Mouse (Mus musculus) lung, adult 2 months (tissue): Measurements from ENCODE around the gene Mlc1.

Experiments used
- CTCF ChIP-seq: fragments of 200-500 bp; IDR thresholded peaks from 2 replicates; pipeline ENCODE4 v1.5.1; 2011; ENCODE audit warnings: mild to moderate bottlenecking, low read length, control low read depth; ENCODE audit not compliant: insufficient read depth
- POLR2A ChIP-seq: fragments of 200-500 bp; IDR thresholded peaks from 2 replicates; pipeline ENCODE4 v1.6.1; 2011; ENCODE audit warnings: low read depth, mild to moderate bottlenecking, control low read depth, low read length, borderline replicate concordance; ENCODE audit errors: extremely low read depth

- TF ChIP-seq CTCF = no peak
- TF ChIP-seq POLR2A = no peak
These were observed 21.6 kb upstream of the Mlc1 start for GRCm38 (mm10) chr15:89000367-89000766.
